Mouse (Mus musculus) liver, embryonic 14.5 days (tissue): ENCODE measurements around the gene Plxnb1.

Experiments
- CTCF ChIP-seq: IDR thresholded peaks from 2 replicates; pipeline ENCODE4 v1.5.1; 2016; ENCODE audit warnings: antibody characterized with exemption, low read depth, control low read depth
- EP300 ChIP-seq: IDR thresholded peaks from 2 replicates; pipeline ENCODE4 v1.6.1; 2016; ENCODE audit warnings: antibody characterized with exemption, low read depth

DNA sequence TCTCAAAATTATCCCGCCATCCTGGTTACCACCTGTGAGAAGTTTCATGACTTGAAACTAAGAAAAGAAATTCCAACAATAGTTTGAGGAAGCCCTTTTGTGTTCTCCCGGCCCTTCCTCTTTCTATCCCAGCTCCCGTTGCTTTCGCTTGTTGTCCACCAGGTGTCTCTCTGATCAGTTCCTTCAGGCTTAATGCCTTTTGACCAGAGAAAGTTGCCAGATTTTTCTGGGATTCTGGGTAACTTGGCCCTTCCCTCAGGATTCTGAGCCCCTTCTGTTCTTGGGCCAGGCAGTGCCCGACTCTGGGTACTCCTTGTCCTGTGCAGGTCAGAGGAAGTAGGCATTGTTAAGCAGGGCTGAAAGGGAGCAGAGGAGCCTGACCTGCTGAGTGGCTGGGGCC lies 7.2 kb upstream of the Plxnb1 start:
- TF ChIP-seq CTCF (peak; percentile 44), EP300 (no peak)
